Mouse (Mus musculus): Measurements from ENCODE around the gene Tbc1d2. TPM values are rescaled to one million over a fixed set of nuclear protein-coding genes. Genes with fewer than 3 reads are reported as not detected.
"Not testable (repeated sequence)": the region's sequence is repeated elsewhere in the genome, so short reads cannot be mapped to it uniquely, and the experiment has no call there.

The Tbc1d2 gene
- polyA plus RNA-seq, 1 experiment from 2014 or later = 0.74 TPM

- H3K36me3 ChIP-seq (ENCODE audit: poor library complexity, severe bottlenecking) = no peaks in the 10 kb centered on the region
- WGBS = 70% methylated on average over 11 of the region's 11 CpGs
- no peaks in the 10 kb centered on the region for H3K9me3 ChIP-seq (replicated peaks)
- H3K4me1 ChIP-seq = peaks cover 7% of the 10 kb centered on the region
- ATAC-seq = no peak
- no peak overlapping the region for H3K4me2 ChIP-seq
- no peak overlapping the region for H3K4me3 ChIP-seq
- 0 out of 2 replicates have a peak, but pooled peaks cover 8% of the 10 kb centered on the region for H3K27me3 ChIP-seq
- no peak overlapping the region for H3K27ac ChIP-seq
- H3K9ac ChIP-seq = no peak overlapping the region
Measured at GRCm38 (mm10) chr4:46618196-46618817, 31.7 kb downstream of the Tbc1d2 start.

DNA sequence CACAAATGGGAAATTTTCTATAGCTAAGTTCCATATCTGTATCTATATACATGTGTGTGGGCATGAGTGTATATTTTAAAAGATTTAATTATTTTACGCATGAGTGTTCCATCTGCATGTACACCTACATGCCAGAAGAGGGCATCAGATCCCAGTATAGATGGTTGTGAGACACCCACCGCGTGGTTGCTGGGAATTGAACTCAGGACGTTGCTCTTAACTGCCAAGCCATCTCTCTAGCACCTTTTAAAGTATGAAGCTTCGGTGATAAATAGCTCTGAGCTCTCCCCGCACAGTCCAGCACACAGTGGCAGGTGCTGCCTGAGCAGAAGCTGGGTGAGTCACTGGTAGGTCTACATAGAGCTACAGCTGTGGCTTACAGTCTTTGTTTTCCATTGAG is 32.6 kb downstream of the Tbc1d2 start:
- ATAC-seq = no peak
- Histone ChIP-seq H3K4me1 (peaks cover 7% of the 10 kb centered on the region), H3K4me3 (no peak overlapping the region), H3K27ac (no peak overlapping the region), H3K4me2 (no peak overlapping the region), H3K9ac (no peak overlapping the region), H3K9me3 (replicated peaks) (no peaks in the 10 kb centered on the region), H3K27me3 (0 out of 2 replicates have a peak, but pooled peaks cover 8% of the 10 kb centered on the region), H3K36me3 (ENCODE audit: poor library complexity, severe bottlenecking) (no peaks in the 10 kb centered on the region)
- 71% methylated on average over 6 of the region's 6 CpGs for WGBS

DNA sequence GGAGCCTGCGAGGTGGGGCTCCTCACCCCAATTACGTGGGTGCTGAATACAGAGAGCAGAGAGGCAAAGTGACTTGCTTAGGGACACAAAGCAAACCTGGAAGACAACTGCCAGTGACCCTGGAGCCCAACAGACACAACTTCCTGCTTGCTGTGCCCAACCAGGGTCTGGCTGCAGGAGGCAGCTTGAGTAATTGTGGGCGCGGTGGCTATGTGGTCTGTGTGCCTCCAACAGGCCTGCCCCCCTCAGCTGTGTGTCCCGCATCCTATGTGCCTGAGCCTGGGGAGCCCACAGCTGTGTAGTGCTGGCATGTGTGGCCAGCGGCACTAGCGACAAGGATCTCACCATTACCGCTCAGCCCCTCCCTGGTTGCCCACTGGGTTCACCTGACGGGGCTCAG is 35.4 kb downstream of the Tbc1d2 start:
- H3K9me3 ChIP-seq (replicated peaks) = no peaks in the 10 kb centered on the region
- H3K9ac ChIP-seq = no peak overlapping the region
- no peak overlapping the region for H3K4me2 ChIP-seq
- H3K4me3 ChIP-seq = no peak overlapping the region
- WGBS = 79% methylated on average over 9 of the region's 9 CpGs
- no peak overlapping the region for H3K27ac ChIP-seq
- H3K4me1 ChIP-seq = no peaks in the 10 kb centered on the region
- H3K36me3 ChIP-seq (ENCODE audit: poor library complexity, severe bottlenecking) = no peaks in the 10 kb centered on the region
- no peak for ATAC-seq
- H3K27me3 ChIP-seq = peaks cover 3% of the 10 kb centered on the region

GRCm38 (mm10) chr4:46613618-46614017 is 36.4 kb downstream of the Tbc1d2 start:
- 84% methylated on average over 12 of the region's 12 CpGs for WGBS
- no peaks in the 10 kb centered on the region for H3K4me1 ChIP-seq
- no peak overlapping the region for H3K27ac ChIP-seq
- H3K9me3 ChIP-seq (replicated peaks) = no peaks in the 10 kb centered on the region
- no peaks in the 10 kb centered on the region for H3K36me3 ChIP-seq (ENCODE audit: poor library complexity, severe bottlenecking)
- H3K4me3 ChIP-seq = no peak overlapping the region
- no peak overlapping the region for H3K9ac ChIP-seq
- H3K4me2 ChIP-seq = no peak overlapping the region
- H3K27me3 ChIP-seq = peaks cover 6% of the 10 kb centered on the region
- ATAC-seq = no peak

DNA sequence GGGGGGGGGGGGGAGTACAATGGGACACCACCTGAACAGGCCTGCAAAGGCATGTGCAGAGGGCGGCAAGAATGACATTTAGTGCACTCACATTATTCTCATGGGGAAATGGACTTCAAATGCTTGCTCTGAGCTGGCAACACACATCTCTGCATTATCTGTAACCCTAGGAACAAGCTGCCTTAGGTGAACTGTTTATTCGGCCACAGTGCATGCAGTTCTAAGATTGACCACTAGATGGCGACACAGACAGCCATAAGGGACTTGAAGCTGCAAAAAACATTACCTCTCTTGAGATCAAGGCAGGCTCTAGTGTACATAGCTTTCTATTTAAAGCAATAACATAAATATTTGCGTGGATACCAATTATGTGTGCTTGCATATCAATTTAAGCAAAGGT is 38.8 kb downstream of the Tbc1d2 start:
- Histone ChIP-seq H3K9ac (no peak overlapping the region), H3K27ac (no peak overlapping the region)

GRCm38 (mm10) chr4:46607601-46608000 is 42.4 kb downstream of the Tbc1d2 start:
- ATAC-seq = no peak
- no peak overlapping the region for H3K27ac ChIP-seq
- H3K9me3 ChIP-seq (replicated peaks) = no peaks in the 10 kb centered on the region
- WGBS = 68% methylated on average over 3 of the region's 3 CpGs
- H3K36me3 ChIP-seq (ENCODE audit: poor library complexity, severe bottlenecking) = no peaks in the 10 kb centered on the region
- H3K27me3 ChIP-seq = peaks cover 18% of the 10 kb centered on the region
- H3K4me2 ChIP-seq = no peak overlapping the region
- no peaks in the 10 kb centered on the region for H3K4me1 ChIP-seq
- no peak overlapping the region for H3K4me3 ChIP-seq
- H3K9ac ChIP-seq = no peak overlapping the region

More for the DNA sequence above, 38.8 kb downstream of the Tbc1d2 start:
- Histone ChIP-seq H3K4me3 (no peak overlapping the region), H3K4me2 (no peak overlapping the region), H3K36me3 (ENCODE audit: poor library complexity, severe bottlenecking) (no peaks in the 10 kb centered on the region), H3K9me3 (replicated peaks) (no peaks in the 10 kb centered on the region), H3K27me3 (peaks cover 6% of the 10 kb centered on the region), H3K4me1 (no peaks in the 10 kb centered on the region)
- 2% methylated on average over 4 of the region's 4 CpGs for WGBS
- ATAC-seq = peak; percentile 62

- no peak for ATAC-seq
- 73% methylated on average over 11 of the region's 11 CpGs for WGBS
- no peaks in the 10 kb centered on the region for H3K9me3 ChIP-seq (replicated peaks)
Measured at GRCm38 (mm10) chr4:46605451-46605850, 44.6 kb downstream of the Tbc1d2 start.

GRCm38 (mm10) chr4:46602704-46603103 is 47.3 kb downstream of the Tbc1d2 start:
- H3K36me3 ChIP-seq (ENCODE audit: poor library complexity, severe bottlenecking) = no peaks in the 10 kb centered on the region
- 69% methylated on average over 7 of the region's 7 CpGs for WGBS
- H3K4me2 ChIP-seq = no peak overlapping the region
- H3K4me3 ChIP-seq = no peak overlapping the region
- H3K4me1 ChIP-seq = peaks cover 7% of the 10 kb centered on the region
- no peak overlapping the region for H3K9ac ChIP-seq
- peaks cover 41% of the 10 kb centered on the region for H3K27me3 ChIP-seq
- no peak for ATAC-seq
- no peaks in the 10 kb centered on the region for H3K9me3 ChIP-seq (replicated peaks)
- no peak overlapping the region for H3K27ac ChIP-seq

More at GRCm38 (mm10) chr4:46605451-46605850, 44.6 kb downstream of the Tbc1d2 start:
- Histone ChIP-seq H3K36me3 (ENCODE audit: poor library complexity, severe bottlenecking) (no peaks in the 10 kb centered on the region), H3K9ac (no peak overlapping the region), H3K4me1 (peaks cover 7% of the 10 kb centered on the region), H3K4me3 (no peak overlapping the region), H3K27ac (no peak overlapping the region), H3K27me3 (peaks cover 35% of the 10 kb centered on the region), H3K4me2 (no peak overlapping the region)

DNA sequence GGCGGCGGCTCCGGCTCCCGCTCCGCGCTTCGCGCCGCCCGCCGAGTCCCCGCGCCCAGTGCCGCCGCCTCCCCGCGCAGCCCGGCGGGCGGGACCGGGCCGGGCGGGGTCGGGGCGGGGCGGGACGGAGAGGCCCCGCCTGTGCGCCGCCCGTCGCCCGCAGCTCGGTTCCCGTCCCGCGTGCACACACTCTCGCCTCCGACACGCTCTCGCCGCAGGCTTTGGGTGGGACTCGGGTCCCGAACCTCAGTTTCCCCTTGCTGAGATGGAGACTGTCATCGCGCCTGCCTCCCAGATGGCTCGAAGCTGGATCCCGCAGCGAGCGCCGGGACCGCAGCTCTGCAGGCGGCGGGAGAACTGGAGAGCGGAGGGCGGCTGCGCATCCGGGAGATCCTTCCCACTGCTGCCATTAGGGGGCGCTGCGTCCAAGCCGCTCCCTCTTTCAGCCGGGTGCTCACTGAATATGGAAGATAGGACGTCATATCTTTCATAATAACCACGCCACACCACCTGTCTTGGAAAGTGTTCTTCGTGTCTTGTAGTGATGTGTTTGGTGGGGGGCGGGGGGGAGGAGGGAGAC is 48.1 kb downstream of the Tbc1d2 start, which contains the start of gene Coro2a:
TSS of gene Coro2a (minus strand) at position 359 of the 580 bp plus-strand sequence.
- Histone ChIP-seq H3K36me3 (ENCODE audit: poor library complexity, severe bottlenecking) (no peaks in the 10 kb centered on the region), H3K4me2 (peak within 1 kb of the TSS; percentile 86), H3K9me3 (replicated peaks) (no peaks in the 10 kb centered on the region), H3K27ac (no peak within 1 kb of the TSS), H3K4me3 (peak within 1 kb of the TSS; percentile 54), H3K4me1 (peaks cover 7% of the 10 kb centered on the region), H3K9ac (peak within 1 kb of the TSS; percentile 74), H3K27me3 (peaks cover 41% of the 10 kb centered on the region)
- WGBS = 0% methylated on average over 52 of the region's 66 CpGs
- peak; percentile 79 for ATAC-seq

- H3K27ac ChIP-seq = no peak overlapping the region
- peak; percentile 46 for ATAC-seq
- peak overlapping the region; percentile 86 for H3K4me2 ChIP-seq
- peaks cover 41% of the 10 kb centered on the region for H3K27me3 ChIP-seq
- peak overlapping the region; percentile 74 for H3K9ac ChIP-seq
- no peaks in the 10 kb centered on the region for H3K36me3 ChIP-seq (ENCODE audit: poor library complexity, severe bottlenecking)
- H3K4me1 ChIP-seq = peaks cover 7% of the 10 kb centered on the region
- peak overlapping the region; percentile 54 for H3K4me3 ChIP-seq
- WGBS = under 1% methylated on average over 42 of the region's 52 CpGs
- no peaks in the 10 kb centered on the region for H3K9me3 ChIP-seq (replicated peaks)
Measured at GRCm38 (mm10) chr4:46601258-46601843, 48.7 kb downstream of the Tbc1d2 start.

DNA sequence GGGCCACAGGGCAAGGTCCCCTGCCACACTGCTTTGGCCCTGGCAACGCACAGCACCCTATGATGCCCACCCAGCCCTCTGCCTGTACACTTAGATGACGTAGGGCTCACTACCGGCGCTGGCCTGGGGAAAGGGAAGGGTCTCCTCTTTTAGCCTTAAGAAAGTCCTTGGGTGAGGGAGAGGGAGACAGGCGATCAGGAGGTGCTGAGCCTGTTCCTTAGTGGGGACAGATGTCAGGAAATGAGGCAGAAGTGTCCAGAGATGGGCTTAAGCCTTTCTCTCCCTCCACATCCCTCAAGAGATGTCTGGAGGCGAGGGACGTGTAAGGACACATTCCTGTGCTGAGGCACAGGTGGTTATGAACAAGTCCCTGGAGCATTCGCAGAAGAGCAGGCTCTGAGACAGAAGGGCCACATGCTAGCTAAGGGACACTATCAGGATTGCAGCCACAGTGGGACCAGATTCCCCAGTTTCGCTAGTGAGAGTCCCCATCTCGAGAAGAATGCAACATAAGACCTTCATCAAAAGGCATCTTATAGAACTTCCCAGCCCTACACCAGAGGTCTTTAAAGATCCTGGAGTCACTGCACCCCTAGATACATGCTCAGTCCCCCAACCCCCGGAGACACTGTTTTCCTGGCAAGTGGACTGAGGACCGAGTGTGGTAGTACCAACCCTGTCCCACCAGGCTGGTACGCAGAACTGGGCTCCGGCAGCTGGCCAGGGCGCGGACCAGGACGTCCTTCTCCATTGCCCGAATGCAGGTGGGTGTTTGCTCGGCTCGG is 49.3 kb downstream of the Tbc1d2 start:
- H3K27me3 ChIP-seq = peaks cover 41% of the 10 kb centered on the region
- 41% methylated on average over 20 of the region's 20 CpGs for WGBS
- no peaks in the 10 kb centered on the region for H3K9me3 ChIP-seq (replicated peaks)
- H3K4me2 ChIP-seq = peak overlapping the region; percentile 86
- H3K36me3 ChIP-seq (ENCODE audit: poor library complexity, severe bottlenecking) = no peaks in the 10 kb centered on the region
- no peak overlapping the region for H3K27ac ChIP-seq
- H3K4me1 ChIP-seq = peaks cover 7% of the 10 kb centered on the region
- H3K4me3 ChIP-seq = peak overlapping the region; percentile 54
- peak; percentile 25 for ATAC-seq
- peak overlapping the region; percentile 74 for H3K9ac ChIP-seq

- H3K4me3 ChIP-seq; H3K9me3 ChIP-seq (replicated peaks); ATAC-seq; H3K27ac ChIP-seq; H3K36me3 ChIP-seq (ENCODE audit: poor library complexity, severe bottlenecking); H3K4me1 ChIP-seq; H3K4me2 ChIP-seq; H3K9ac ChIP-seq: not testable (repeated sequence)
- 80% methylated on average over 12 of the region's 12 CpGs for WGBS
- H3K27me3 ChIP-seq = peaks cover 41% of the 10 kb centered on the region
Measured at GRCm38 (mm10) chr4:46599609-46600008, 50.4 kb downstream of the Tbc1d2 start.
